ENCODE assay signal across 8 mouse cellular contexts in the genomic region with DNA sequence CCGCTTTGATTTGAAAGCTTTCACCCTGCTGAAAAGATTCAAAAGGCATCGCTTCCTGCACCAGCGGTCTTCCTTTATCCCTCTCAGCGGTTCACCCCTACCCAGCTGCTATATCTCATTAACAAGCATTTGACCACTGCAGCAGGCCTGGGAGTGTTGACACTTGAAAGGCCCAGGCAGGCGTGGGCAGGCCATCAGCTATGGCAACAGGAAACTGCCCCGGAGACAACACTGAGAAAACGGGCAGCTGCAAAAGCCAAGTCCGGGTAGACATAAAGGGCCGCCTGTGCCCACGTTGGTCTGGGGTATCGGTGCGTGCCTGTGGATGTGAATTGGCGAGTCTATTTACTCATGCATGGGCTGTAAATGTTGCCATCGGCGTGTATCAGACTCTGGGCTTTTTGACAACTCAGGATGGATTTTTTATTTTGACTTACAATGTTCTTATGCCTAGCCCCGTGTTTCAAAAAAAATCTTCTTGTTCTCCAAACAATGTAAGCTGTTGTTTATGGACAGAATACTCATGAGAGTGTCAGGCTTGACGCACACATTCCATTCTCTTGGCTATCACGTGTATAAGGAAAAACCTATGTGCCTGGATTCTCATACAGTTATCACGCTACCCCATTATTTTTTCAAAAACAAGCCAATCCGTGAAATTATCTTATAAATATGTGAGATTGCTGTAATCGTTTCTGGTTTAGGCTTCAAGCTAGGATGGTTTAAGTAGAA.
DNase-seq lines count a peak whose midpoint lies in the region; ATAC-seq lines count a peak whose summit lies in the region.

No protein-coding gene starts in this region.

- peak overlapping the region; percentile 1; the same call in 1 of the 2 replicates for H3K4me3 ChIP-seq in embryonic facial prominence, embryonic 12.5 days
- H3K4me3 ChIP-seq in heart, embryonic 16.5 days (ENCODE audit: low read length), result peak overlapping the region; percentile 55

- DNase-seq in thymus, postnatal 0 days (ENCODE audit: low spot score), result peak; percentile 11
- DNase-seq in thymus, postnatal 14 days, result no peak
- peak; percentile 55 for DNase-seq in kidney, postnatal 14 days
- peak; percentile 50 to 67 for DNase-seq in lung, adult 18-20 months
- DNase-seq in neural tube, embryonic 10.5 days (ENCODE audit: extremely low spot score, low spot score), result peak; percentile 76

- no peaks in the 10 kb centered on the region for H3K9me3 ChIP-seq in embryonic facial prominence, embryonic 12.5 days
- H3K9me3 ChIP-seq in heart, embryonic 16.5 days (replicated peaks; ENCODE audit: control insufficient read depth, low read length), result no peaks in the 10 kb centered on the region

- no peaks in the 10 kb centered on the region for H3K27me3 ChIP-seq in embryonic facial prominence, embryonic 12.5 days
- no peaks in the 10 kb centered on the region for H3K27me3 ChIP-seq in heart, embryonic 16.5 days (ENCODE audit: control insufficient read depth, insufficient read depth, low read length)

- H3K4me1 ChIP-seq in embryonic facial prominence, embryonic 12.5 days, result peaks cover 20% of the 10 kb centered on the region
- H3K4me1 ChIP-seq in heart, embryonic 16.5 days (ENCODE audit: control insufficient read depth, insufficient read depth, low read length), result peaks cover 8% of the 10 kb centered on the region

- H3K9ac ChIP-seq in embryonic facial prominence, embryonic 12.5 days, result peak overlapping the region; percentile 32; the same call in 1 of the 2 replicates
- H3K9ac ChIP-seq in heart, embryonic 16.5 days (ENCODE audit: low read length), result peak overlapping the region; percentile 73

- H3K36me3 ChIP-seq in embryonic facial prominence, embryonic 12.5 days, result no peaks in the 10 kb centered on the region
- no peaks in the 10 kb centered on the region for H3K36me3 ChIP-seq in heart, embryonic 16.5 days (ENCODE audit: control insufficient read depth, insufficient read depth)

- H3K27ac ChIP-seq in embryonic facial prominence, embryonic 12.5 days, result peak overlapping the region; percentile 41; the same call in 1 of the 2 replicates
- peak overlapping the region; percentile 79 for H3K27ac ChIP-seq in heart, embryonic 16.5 days (ENCODE audit: low read length)

- 13% methylated on average over 21 of the region's 21 CpGs for WGBS in embryonic facial prominence, embryonic 12.5 days
- 13% methylated on average over 21 of the region's 21 CpGs for WGBS in heart, embryonic 16.5 days

- peak overlapping the region; percentile 37 for H3K4me2 ChIP-seq in embryonic facial prominence, embryonic 12.5 days (replicated peaks)
- H3K4me2 ChIP-seq in heart, embryonic 16.5 days (ENCODE audit: low read depth, low read length), result peak overlapping the region; percentile 81

- peak; percentile 70; the same call in 1 of the 2 replicates for ATAC-seq in embryonic facial prominence, embryonic 12.5 days (ENCODE audit: insufficient number of reproducible peaks, insufficient read depth, low FRiP score, low TSS enrichment)
- ATAC-seq in heart, embryonic 16.5 days (replicated peaks; ENCODE audit: extremely low read depth, insufficient read depth, low FRiP score), result peak; percentile 86
- no peak for ATAC-seq in inflammation-experienced regulatory T-cells, adult 6 months
